Mouse (Mus musculus) adrenal gland, postnatal 36 days (tissue): Measurements from ENCODE around the gene Wdfy1. TPM values are rescaled to one million over a fixed set of nuclear protein-coding genes. Genes with fewer than 3 reads are reported as not detected.

Experiments
- DNase-seq, 2 experiments: peaks; one replicate each; pipeline ENCODE4 v3.0.0; 2021; ENCODE audit warnings: mixed read lengths in 1 of 2
- total RNA-seq, 2 experiments: library from RNA; stranded (reverse); gene quantifications; 2 replicates each; pipeline ENCODE4 v1.2.3; 2021

The Wdfy1 gene
- total RNA-seq, 2 experiments from 2014 or later = 44.9 to 49.9 TPM

- DNase-seq = peak; percentile 87 to 92
Observed at GRCm38 (mm10) chr1:79761106-79761916, 14.6 kb downstream of the Wdfy1 start.

- peak; percentile 25 to 37 for DNase-seq
Observed at GRCm38 (mm10) chr1:79760656-79761055, 15.3 kb downstream of the Wdfy1 start.

- DNase-seq = no peak
Observed at GRCm38 (mm10) chr1:79759436-79759972, 16.4 kb downstream of the Wdfy1 start.

GRCm38 (mm10) chr1:79759006-79759405 lies 16.9 kb downstream of the Wdfy1 start:
- no peak for DNase-seq

- no peak for DNase-seq
Observed at GRCm38 (mm10) chr1:79757597-79757996, 18.3 kb downstream of the Wdfy1 start.

- DNase-seq = peak; percentile 44 to 51
Observed at GRCm38 (mm10) chr1:79757161-79757560, 18.8 kb downstream of the Wdfy1 start.

- DNase-seq = no peak
Observed at GRCm38 (mm10) chr1:79756417-79756816, 19.5 kb downstream of the Wdfy1 start.

GRCm38 (mm10) chr1:79755376-79755775 lies 20.6 kb downstream of the Wdfy1 start:
- peak in 1 of 2 experiments; percentile 39 for DNase-seq

GRCm38 (mm10) chr1:79754936-79755335 lies 21.0 kb downstream of the Wdfy1 start:
- no peak for DNase-seq

GRCm38 (mm10) chr1:79753456-79753855 lies 22.5 kb downstream of the Wdfy1 start:
- DNase-seq = peak in 1 of 2 experiments; percentile 26

- DNase-seq = no peak
Observed at GRCm38 (mm10) chr1:79752714-79753340, 23.1 kb downstream of the Wdfy1 start.

GRCm38 (mm10) chr1:79752015-79752695 lies 23.8 kb downstream of the Wdfy1 start:
- DNase-seq = no peak

GRCm38 (mm10) chr1:79751186-79751585 lies 24.8 kb downstream of the Wdfy1 start:
- DNase-seq = no peak

- peak; percentile 52 to 57 for DNase-seq
Observed at GRCm38 (mm10) chr1:79746056-79746455, 29.9 kb downstream of the Wdfy1 start.

GRCm38 (mm10) chr1:79743385-79743784 lies 32.6 kb downstream of the Wdfy1 start:
- no peak for DNase-seq

GRCm38 (mm10) chr1:79742949-79743348 lies 33.0 kb downstream of the Wdfy1 start:
- no peak for DNase-seq

- DNase-seq = no peak
Observed at GRCm38 (mm10) chr1:79741002-79741401, 34.9 kb downstream of the Wdfy1 start.

- DNase-seq = peak in 1 of 2 experiments; percentile 25
Observed at GRCm38 (mm10) chr1:79739726-79740125, 36.2 kb downstream of the Wdfy1 start.

- DNase-seq = no peak
Observed at GRCm38 (mm10) chr1:79736408-79736807, 39.5 kb downstream of the Wdfy1 start.

- DNase-seq = no peak
Observed at GRCm38 (mm10) chr1:79734794-79735193, 41.1 kb downstream of the Wdfy1 start.

- no peak for DNase-seq
Observed at GRCm38 (mm10) chr1:79714152-79714923, 61.6 kb downstream of the Wdfy1 start.

GRCm38 (mm10) chr1:79713081-79713480 lies 62.9 kb downstream of the Wdfy1 start:
- DNase-seq = no peak
